Mouse (Mus musculus) liver, adult (tissue): ENCODE data around the gene Erp44.

Source experiments
- GATA4 ChIP-seq: IDR thresholded peaks from 2 replicates; pipeline ENCODE4 v1.6.1; 2014; ENCODE audit warnings: mild to moderate bottlenecking, low read length; ENCODE audit not compliant: insufficient replicate concordance

The Erp44 gene

DNA sequence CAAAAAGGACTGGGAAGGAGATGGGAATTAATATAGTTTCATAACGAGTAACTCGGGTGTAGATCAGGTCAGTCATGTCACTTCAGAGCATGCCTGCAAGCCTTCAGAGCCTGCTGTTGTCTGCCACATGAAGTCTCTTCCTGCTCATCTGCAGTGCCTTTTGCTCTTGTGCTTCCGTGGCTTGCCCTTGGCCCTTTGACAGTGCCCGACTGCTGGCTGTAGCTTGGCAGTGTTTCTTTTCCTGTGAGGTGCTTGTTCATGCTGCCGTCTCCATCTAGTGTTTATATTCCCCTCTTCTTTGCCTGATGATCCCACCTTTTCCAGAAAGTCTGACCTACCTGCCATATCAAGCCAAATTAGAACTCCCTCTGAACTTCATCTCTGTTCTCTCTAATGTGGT is 115.5 kb downstream of the Erp44 start:
- no peak for TF ChIP-seq GATA4

DNA sequence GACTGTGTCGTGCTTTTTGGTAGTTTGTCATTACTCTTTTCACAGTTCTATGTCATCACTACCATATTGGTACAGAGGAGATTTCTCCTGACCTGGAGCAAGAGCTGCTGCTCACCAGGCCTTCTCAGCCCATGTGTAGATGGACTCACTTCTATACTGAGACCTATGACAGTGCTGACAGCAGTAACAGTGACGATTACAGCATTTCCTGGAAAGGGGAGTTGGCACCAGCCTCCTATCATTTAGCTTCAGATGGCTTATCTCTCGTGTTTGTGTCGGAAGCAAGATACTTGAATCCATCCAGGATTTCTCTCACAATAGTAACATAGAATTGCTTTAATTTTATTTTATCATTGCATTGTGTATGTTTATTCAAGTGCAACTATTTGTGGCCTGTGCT is 119.0 kb downstream of the Erp44 start:
- no peak for TF ChIP-seq GATA4

DNA sequence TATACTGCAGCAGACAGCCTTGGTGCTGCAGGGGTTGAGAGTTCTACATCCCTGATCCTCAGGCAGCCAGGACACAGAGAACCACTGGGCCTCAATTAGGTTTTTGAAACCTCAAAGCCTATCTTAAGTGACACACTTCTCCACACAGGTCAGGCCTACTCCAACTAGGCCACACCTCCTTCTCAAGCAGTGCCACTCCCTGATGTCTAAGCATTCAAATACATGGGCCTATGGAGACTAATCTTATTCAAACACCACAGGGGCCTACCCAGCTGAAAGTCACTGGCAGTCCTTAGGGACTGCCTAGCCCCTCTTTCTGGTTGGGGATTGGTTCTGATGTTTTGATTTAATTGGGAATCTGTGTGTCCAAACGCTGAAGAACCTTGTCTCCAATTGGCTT is 123.5 kb downstream of the Erp44 start:
- no peak for TF ChIP-seq GATA4

DNA sequence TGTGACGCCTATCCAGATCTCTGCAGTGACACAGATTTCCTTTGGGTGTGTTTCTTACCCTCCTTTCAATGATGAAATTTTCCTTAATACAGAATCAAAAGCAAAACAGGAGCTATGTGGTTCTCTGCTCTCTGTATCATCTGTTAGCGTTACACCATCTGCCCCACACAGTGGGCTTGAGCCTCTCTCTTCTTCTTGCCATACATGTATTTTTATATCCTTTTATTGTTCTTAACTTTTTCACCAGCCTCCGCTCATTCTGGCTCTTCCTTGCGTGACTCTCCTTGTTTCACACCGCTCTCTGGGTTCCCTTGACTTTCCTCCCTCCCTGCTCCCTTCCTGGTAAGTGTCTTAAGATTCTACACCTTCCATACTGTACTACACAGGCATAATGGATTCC is 126.1 kb downstream of the Erp44 start:
- TF ChIP-seq GATA4 = no peak

DNA sequence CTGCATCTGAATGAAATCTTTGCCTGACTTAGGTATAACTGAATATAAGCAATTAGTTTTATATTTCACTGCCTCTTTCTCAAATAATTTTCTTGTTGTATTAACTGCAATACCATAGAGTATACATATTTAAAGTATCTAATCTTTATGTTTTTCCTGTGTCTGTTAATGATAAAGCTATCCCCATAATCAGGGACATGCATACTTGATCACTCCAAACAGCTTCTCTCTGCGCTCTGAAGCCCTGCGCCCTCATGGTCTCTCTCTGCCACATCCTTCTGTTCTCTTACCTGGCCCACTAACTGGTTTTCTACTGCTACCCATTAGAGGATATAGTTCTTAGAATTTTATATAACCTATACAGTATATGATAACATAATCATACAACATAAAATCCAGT is 129.9 kb downstream of the Erp44 start:
- no peak for TF ChIP-seq GATA4
